Mouse (Mus musculus): ENCODE data around the gene Ptprm. TPM values are rescaled to one million over a fixed set of nuclear protein-coding genes. Genes with fewer than 3 reads are reported as not detected.

Ptprm gene
- polyA plus RNA-seq, 1 experiment from 2014 or later, result 12.6 TPM

DNA sequence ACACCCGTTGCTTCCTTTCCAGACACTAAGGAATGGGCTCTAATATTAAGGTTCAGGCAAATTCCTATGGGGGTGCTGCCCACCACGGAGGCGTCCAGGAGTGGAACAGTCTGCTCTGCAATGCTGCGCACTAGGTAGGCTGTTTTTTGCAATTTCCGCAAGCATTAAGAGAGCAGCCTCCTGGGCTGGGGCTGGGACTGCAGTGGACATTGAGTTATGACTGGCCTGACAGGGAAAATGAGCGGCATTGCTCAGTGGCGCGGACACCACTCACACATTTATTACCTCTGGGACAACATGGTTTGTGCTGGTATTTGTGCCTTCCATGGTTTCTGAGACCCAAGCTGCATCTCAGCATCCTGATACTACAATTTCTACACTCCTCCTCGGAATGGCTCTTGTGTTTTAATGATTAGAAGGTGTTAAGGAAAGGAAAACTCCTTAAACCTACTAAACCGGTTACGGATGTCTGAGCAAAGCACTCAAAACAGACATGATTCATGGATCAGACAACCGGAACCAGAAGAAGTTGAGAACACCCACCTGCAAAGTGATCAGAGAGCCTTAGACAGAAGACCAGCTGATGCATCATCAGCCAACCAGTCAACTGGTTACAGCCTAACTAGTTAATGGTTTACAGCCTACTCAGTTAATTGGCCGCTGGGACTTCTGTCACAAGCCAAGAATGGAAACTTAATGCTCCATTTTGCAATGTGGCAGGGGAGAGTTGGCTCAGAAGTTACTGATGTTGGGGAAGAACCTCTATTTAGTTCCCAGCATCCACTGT is 76.9 kb downstream of the Ptprm start:
- H3K4me2 ChIP-seq, result no peak overlapping the region
- H3K36me3 ChIP-seq, result no peaks in the 10 kb centered on the region
- no peaks in the 10 kb centered on the region for H3K9me3 ChIP-seq
- no peak overlapping the region for H3K27ac ChIP-seq
- H3K4me1 ChIP-seq (replicated peaks), result peaks cover 6% of the 10 kb centered on the region; the same call in 1 of the 2 replicates
- H3K4me3 ChIP-seq (replicated peaks), result no peak overlapping the region
- WGBS, result 86% methylated on average over 13 of the region's 13 CpGs
- no peaks in the 10 kb centered on the region for H3K27me3 ChIP-seq
- H3K9ac ChIP-seq (replicated peaks), result no peak overlapping the region
- no peak for ATAC-seq (ENCODE audit: insufficient number of reproducible peaks, insufficient read depth, low FRiP score, low TSS enrichment, low read depth)

DNA sequence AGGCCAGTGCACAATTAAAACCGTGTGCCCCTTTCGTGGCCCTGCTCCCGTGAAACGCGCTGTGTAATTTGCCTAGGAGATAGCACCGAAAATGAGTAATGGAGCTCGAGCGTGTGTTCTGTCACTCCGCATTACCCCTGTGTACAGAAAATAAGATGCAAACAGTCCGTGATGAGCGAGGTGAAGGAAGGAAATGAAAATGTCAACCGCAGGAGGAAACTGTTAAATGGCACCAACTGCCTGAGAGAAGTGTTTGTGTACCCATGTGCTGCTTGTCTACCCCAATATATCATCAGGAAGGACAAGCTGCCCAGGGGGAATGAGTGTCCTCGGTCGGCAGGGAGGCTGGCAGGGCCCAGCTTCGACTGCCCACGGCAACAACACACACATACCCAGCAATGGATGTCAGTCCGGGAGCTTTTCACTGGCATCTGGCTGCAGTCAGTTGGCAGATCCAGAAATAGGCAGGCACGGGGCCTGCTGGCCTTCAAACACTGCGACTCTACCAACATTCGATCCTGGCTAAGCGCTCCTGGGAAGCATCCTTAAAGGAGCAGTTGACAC is 79.6 kb downstream of the Ptprm start:
- H3K4me3 ChIP-seq (replicated peaks), result no peak overlapping the region
- no peak overlapping the region for H3K9ac ChIP-seq (replicated peaks)
- no peak overlapping the region for H3K4me2 ChIP-seq
- no peaks in the 10 kb centered on the region for H3K4me1 ChIP-seq (replicated peaks)
- no peak overlapping the region for H3K27ac ChIP-seq
- 65% methylated on average over 21 of the region's 21 CpGs for WGBS
- ATAC-seq (ENCODE audit: insufficient number of reproducible peaks, insufficient read depth, low FRiP score, low TSS enrichment, low read depth), result no peak
- no peaks in the 10 kb centered on the region for H3K9me3 ChIP-seq
- H3K36me3 ChIP-seq, result no peaks in the 10 kb centered on the region
- no peaks in the 10 kb centered on the region for H3K27me3 ChIP-seq

DNA sequence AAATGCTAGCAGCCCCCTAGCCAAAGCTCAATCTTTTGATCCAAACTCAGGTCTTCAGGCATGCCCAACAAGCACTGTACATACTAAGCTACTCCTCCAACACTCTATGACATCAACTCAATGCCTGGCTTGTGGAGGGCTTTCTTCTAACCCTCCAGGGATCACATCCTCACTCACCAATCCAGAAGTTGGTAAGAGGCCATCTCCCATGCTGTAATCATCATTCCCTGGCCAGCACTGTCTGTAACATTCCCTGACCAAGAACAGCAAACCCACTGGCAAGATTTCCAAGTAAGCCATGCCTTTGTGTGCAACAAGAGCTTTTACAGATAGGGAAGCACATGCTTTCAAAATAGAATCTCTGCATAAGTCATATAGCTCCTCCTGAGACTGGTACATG is 81.3 kb downstream of the Ptprm start:
- no peak overlapping the region for H3K4me3 ChIP-seq (replicated peaks)
- H3K27ac ChIP-seq, result no peak overlapping the region
- no peaks in the 10 kb centered on the region for H3K27me3 ChIP-seq

GRCm38 (mm10) chr17:67268475-67269080 is 85.7 kb downstream of the Ptprm start:
- H3K36me3 ChIP-seq, result no peaks in the 10 kb centered on the region
- no peaks in the 10 kb centered on the region for H3K27me3 ChIP-seq
- no peaks in the 10 kb centered on the region for H3K9me3 ChIP-seq
- no peaks in the 10 kb centered on the region for H3K4me1 ChIP-seq (replicated peaks)
- no peak overlapping the region for H3K9ac ChIP-seq (replicated peaks)
- 84% methylated on average over 9 of the region's 9 CpGs for WGBS
- no peak overlapping the region for H3K27ac ChIP-seq
- H3K4me3 ChIP-seq (replicated peaks), result no peak overlapping the region
- ATAC-seq (ENCODE audit: insufficient number of reproducible peaks, insufficient read depth, low FRiP score, low TSS enrichment, low read depth), result no peak
- no peak overlapping the region for H3K4me2 ChIP-seq

More for the DNA sequence above, 81.3 kb downstream of the Ptprm start:
- no peak for ATAC-seq (ENCODE audit: insufficient number of reproducible peaks, insufficient read depth, low FRiP score, low TSS enrichment, low read depth)
- Histone ChIP-seq H3K9ac (replicated peaks) (no peak overlapping the region), H3K9me3 (no peaks in the 10 kb centered on the region), H3K36me3 (no peaks in the 10 kb centered on the region), H3K4me2 (no peak overlapping the region), H3K4me1 (replicated peaks) (no peaks in the 10 kb centered on the region)

- WGBS, result 94% methylated on average over 6 of the region's 6 CpGs
- Histone ChIP-seq H3K27me3 (no peaks in the 10 kb centered on the region), H3K4me3 (replicated peaks) (no peak overlapping the region), H3K27ac (no peak overlapping the region), H3K9me3 (no peaks in the 10 kb centered on the region), H3K4me1 (replicated peaks) (no peaks in the 10 kb centered on the region), H3K4me2 (no peak overlapping the region), H3K36me3 (no peaks in the 10 kb centered on the region), H3K9ac (replicated peaks) (no peak overlapping the region)
- no peak for ATAC-seq (ENCODE audit: insufficient number of reproducible peaks, insufficient read depth, low FRiP score, low TSS enrichment, low read depth)
Observed at GRCm38 (mm10) chr17:67266270-67266669, 88.0 kb downstream of the Ptprm start.

DNA sequence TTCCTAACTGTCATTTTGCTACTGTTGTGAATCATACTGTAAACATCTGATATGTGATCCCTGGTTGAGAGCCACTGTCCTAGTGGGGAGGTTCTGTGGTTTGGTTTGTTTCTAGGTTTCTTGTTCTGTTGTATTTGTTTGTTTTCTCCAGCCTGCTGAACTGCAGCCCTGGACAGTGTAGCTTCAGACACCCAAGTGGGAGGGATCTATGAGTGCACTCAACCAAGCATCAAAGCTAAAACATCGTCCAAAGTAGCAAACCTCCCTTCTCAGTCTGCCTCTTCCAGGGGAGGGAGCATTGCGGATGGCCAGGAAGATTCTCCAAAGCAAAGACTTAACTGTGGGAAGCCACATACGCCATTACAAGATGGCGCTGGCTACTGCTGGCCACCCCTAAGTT is 88.7 kb downstream of the Ptprm start:
- Histone ChIP-seq H3K4me1 (replicated peaks) (no peaks in the 10 kb centered on the region), H3K27me3 (no peaks in the 10 kb centered on the region), H3K27ac (no peak overlapping the region), H3K4me3 (replicated peaks) (no peak overlapping the region), H3K36me3 (no peaks in the 10 kb centered on the region), H3K4me2 (no peak overlapping the region), H3K9me3 (no peaks in the 10 kb centered on the region), H3K9ac (replicated peaks) (no peak overlapping the region)
- ATAC-seq (ENCODE audit: insufficient number of reproducible peaks, insufficient read depth, low FRiP score, low TSS enrichment, low read depth), result no peak
- WGBS, result 88% methylated on average over 4 of the region's 4 CpGs

DNA sequence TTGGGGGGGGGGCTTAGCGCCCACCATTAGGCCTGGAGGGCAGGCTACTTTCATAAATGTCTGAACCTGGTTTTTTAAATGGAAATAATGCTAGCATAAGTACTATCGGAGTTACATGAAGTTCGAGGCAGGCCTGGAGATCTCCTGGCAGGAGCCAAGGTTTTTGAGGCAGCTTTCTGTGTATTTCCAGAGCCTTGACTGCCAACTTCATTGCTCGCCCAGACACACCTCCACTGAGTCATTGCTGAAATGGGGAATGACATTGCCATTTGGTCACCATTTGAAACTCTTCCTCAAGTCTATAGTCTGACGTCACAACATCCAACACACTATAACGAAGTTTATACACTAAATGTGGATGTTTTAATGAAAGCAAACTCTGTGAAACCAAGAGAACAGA is 89.5 kb downstream of the Ptprm start:
- H3K9me3 ChIP-seq, result no peaks in the 10 kb centered on the region

DNA sequence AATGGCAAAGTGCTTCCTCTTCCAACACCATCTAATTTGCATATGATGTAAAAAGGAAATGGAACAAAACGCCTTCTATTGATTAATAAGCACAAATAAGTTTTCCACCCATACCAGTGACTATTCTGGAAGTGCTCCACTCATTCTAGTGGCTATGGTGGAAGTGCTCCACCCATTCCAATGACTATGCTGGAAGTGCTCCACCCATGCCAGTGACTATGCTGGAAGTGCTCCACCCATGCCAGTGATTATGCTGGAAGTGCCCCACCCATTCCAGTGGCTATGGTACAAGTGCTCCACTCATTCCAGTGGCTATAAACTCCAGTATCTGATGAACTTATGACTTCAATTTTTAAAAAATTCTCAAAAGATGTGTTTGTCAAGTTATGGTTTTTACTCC is 91.2 kb downstream of the Ptprm start:
- ATAC-seq (ENCODE audit: insufficient number of reproducible peaks, insufficient read depth, low FRiP score, low TSS enrichment, low read depth), result no peak
- Histone ChIP-seq H3K4me2 (no peak overlapping the region), H3K36me3 (no peaks in the 10 kb centered on the region), H3K27me3 (no peaks in the 10 kb centered on the region), H3K9me3 (no peaks in the 10 kb centered on the region), H3K9ac (replicated peaks) (no peak overlapping the region), H3K4me1 (replicated peaks) (peaks cover 9% of the 10 kb centered on the region), H3K27ac (no peak overlapping the region), H3K4me3 (replicated peaks) (no peak overlapping the region)
- 65% methylated on average over 1 of the region's 1 CpGs for WGBS

More for the DNA sequence above, 89.5 kb downstream of the Ptprm start:
- Histone ChIP-seq H3K4me1 (replicated peaks) (peaks cover 7% of the 10 kb centered on the region), H3K27ac (no peak overlapping the region), H3K4me2 (no peak overlapping the region), H3K36me3 (no peaks in the 10 kb centered on the region), H3K27me3 (no peaks in the 10 kb centered on the region), H3K4me3 (replicated peaks) (no peak overlapping the region), H3K9ac (replicated peaks) (no peak overlapping the region)
- no peak for ATAC-seq (ENCODE audit: insufficient number of reproducible peaks, insufficient read depth, low FRiP score, low TSS enrichment, low read depth)
- WGBS, result 91% methylated on average over 6 of the region's 6 CpGs

DNA sequence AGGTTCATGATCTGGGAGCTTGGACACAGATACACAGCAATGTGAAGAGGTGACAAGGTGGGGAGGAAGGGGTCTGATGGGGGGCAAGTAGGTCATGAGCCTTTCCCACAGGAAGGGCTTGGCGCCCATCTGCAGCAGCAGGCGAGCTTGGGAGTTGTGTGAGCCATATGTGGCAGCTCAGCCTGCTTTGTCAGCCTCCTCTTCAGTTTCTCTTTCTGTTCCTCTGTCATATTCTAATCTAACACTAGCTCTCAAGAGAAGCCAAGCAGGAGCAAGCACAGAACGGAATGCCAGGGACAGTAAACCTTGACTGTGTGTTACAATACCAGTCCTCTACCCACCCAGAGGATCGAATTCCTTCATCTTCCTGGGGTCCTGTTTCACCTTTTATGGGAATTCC is 94.2 kb downstream of the Ptprm start:
- 51% methylated on average over 4 of the region's 4 CpGs for WGBS

DNA sequence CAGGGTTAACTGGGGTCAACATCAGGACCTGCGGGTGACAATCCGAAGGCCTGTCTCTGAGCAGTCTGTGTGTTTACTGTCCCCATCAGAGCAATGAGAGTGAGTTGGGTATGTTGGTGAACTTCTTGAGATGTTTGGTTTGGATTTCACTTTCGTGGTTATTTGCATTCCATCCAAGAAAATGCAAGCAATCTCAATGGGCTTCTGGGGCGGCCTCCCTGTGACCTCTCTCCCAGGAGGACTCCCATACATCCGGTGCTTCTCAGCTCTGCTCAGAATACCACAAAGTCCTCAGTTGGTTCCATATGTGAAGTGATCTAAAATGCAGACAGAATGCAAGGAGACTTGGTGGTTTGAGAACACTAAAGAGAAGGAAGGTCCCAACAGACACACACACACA is 96.5 kb downstream of the Ptprm start:
- no peak for ATAC-seq (ENCODE audit: insufficient number of reproducible peaks, insufficient read depth, low FRiP score, low TSS enrichment, low read depth)
- no peak overlapping the region for H3K4me2 ChIP-seq

More for the DNA sequence above, 94.2 kb downstream of the Ptprm start:
- H3K4me1 ChIP-seq (replicated peaks), result peaks cover 9% of the 10 kb centered on the region
- no peak overlapping the region for H3K27ac ChIP-seq
- no peak overlapping the region for H3K4me3 ChIP-seq (replicated peaks)
- ATAC-seq (ENCODE audit: insufficient number of reproducible peaks, insufficient read depth, low FRiP score, low TSS enrichment, low read depth), result no peak
- H3K36me3 ChIP-seq, result no peaks in the 10 kb centered on the region
- H3K9me3 ChIP-seq, result no peaks in the 10 kb centered on the region
- no peaks in the 10 kb centered on the region for H3K27me3 ChIP-seq
- no peak overlapping the region for H3K4me2 ChIP-seq
- no peak overlapping the region for H3K9ac ChIP-seq (replicated peaks)

GRCm38 (mm10) chr17:67256171-67256570 is 98.1 kb downstream of the Ptprm start:
- Histone ChIP-seq H3K27ac (no peak overlapping the region), H3K9ac (replicated peaks) (no peak overlapping the region), H3K9me3 (no peaks in the 10 kb centered on the region), H3K4me1 (replicated peaks) (peaks cover 9% of the 10 kb centered on the region), H3K4me2 (no peak overlapping the region), H3K36me3 (no peaks in the 10 kb centered on the region), H3K4me3 (replicated peaks) (no peak overlapping the region), H3K27me3 (no peaks in the 10 kb centered on the region)
- no peak for ATAC-seq (ENCODE audit: insufficient number of reproducible peaks, insufficient read depth, low FRiP score, low TSS enrichment, low read depth)
- 84% methylated on average over 5 of the region's 6 CpGs for WGBS

More for the DNA sequence above, 96.5 kb downstream of the Ptprm start:
- no peaks in the 10 kb centered on the region for H3K9me3 ChIP-seq
- H3K9ac ChIP-seq (replicated peaks), result no peak overlapping the region
- H3K27ac ChIP-seq, result no peak overlapping the region
- no peak overlapping the region for H3K4me3 ChIP-seq (replicated peaks)
- 90% methylated on average over 5 of the region's 5 CpGs for WGBS
- no peaks in the 10 kb centered on the region for H3K36me3 ChIP-seq
- H3K27me3 ChIP-seq, result no peaks in the 10 kb centered on the region
- peaks cover 9% of the 10 kb centered on the region for H3K4me1 ChIP-seq (replicated peaks)

Measured in limb, embryonic 12.5 days (tissue).